Mouse (Mus musculus) cerebellum, adult 9-11 months (tissue): ENCODE results near the gene Dennd1c.

Source experiments
- DNase-seq: peaks from one replicate; pipeline ENCODE4 v3.0.0; 2022

The Dennd1c gene

GRCm38 (mm10) chr17:57047406-57047805 lies 30.9 kb downstream of the Dennd1c start:
- DNase-seq: no peak

GRCm38 (mm10) chr17:57041554-57041953 lies 36.8 kb downstream of the Dennd1c start, which contains the start of gene Slc25a41:
TSS of gene Slc25a41 (minus strand) at chr17:57041654.
- no peak for DNase-seq

GRCm38 (mm10) chr17:57038978-57039377 lies 39.3 kb downstream of the Dennd1c start:
- DNase-seq: no peak

- peak; percentile 67 for DNase-seq
Observed at GRCm38 (mm10) chr17:57032854-57033253, 45.5 kb downstream of the Dennd1c start.

- DNase-seq: peak; percentile 100
Observed at GRCm38 (mm10) chr17:57031661-57032420, 46.5 kb downstream of the Dennd1c start.

GRCm38 (mm10) chr17:57030931-57031660 lies 47.2 kb downstream of the Dennd1c start, which contains the start of gene Khsrp:
TSS of gene Khsrp (minus strand) at chr17:57031522.
- DNase-seq: no peak

GRCm38 (mm10) chr17:57029691-57030090 lies 48.6 kb downstream of the Dennd1c start:
- DNase-seq: peak; percentile 49

GRCm38 (mm10) chr17:57027471-57027870 lies 50.8 kb downstream of the Dennd1c start:
- no peak for DNase-seq

- DNase-seq: no peak
Observed at GRCm38 (mm10) chr17:57020960-57021359, 57.4 kb downstream of the Dennd1c start.

- DNase-seq: no peak
Observed at GRCm38 (mm10) chr17:57019693-57020092, 58.6 kb downstream of the Dennd1c start.
